Mouse (Mus musculus): ENCODE data around the gene Gpnmb.

GRCm38 (mm10) chr6:49031230-49031629, 5.1 kb upstream of the Gpnmb start:
- TF ChIP-seq POLR2A (IDR thresholded peaks at IDR 0.05; ENCODE audit: borderline replicate concordance, extremely low read depth, insufficient read depth, insufficient read length, poor library complexity, severe bottlenecking) = no peak
- no peak for TF ChIP-seq CTCF (IDR thresholded peaks at IDR 0.05; ENCODE audit: borderline replicate concordance, extremely low read depth, insufficient read depth, insufficient read length)
